Mouse (Mus musculus) forebrain, postnatal 0 days (tissue): ENCODE results near the gene Bcl2l1. TPM values are rescaled to one million over a fixed set of nuclear protein-coding genes. Genes with fewer than 3 reads are reported as not detected.
A peak's percentile ranks its signal among the peaks of the same experiment; 100 is the strongest.

ENCODE experiments used
- ATAC-seq: fragments of 200-750 bp; cut with Nextera tagmentation; 2 replicates; pipeline ENCODE4 v1.8.0; 2017; ENCODE audit warnings: mild to moderate bottlenecking, moderate library complexity
- DNase-seq: peaks from one replicate; pipeline ENCODE4 v3.0.0-alpha.2; 2015
- H3K27ac ChIP-seq: fragments of 300-500 bp; sonication (generic); 2 replicates; pipeline ENCODE4 v1.5.1; 2014; ENCODE audit warnings: low read depth, mild to moderate bottlenecking, antibody characterized with exemption, low read length, moderate library complexity, mixed read lengths
- H3K27me3 ChIP-seq: fragments of 300-500 bp; sonication (generic); 2 replicates; pipeline ENCODE4 v1.6.1; 2014; ENCODE audit warnings: mild to moderate bottlenecking, low read length, mixed read lengths; ENCODE audit not compliant: insufficient read depth
- H3K36me3 ChIP-seq: fragments of 300-500 bp; sonication (generic); 2 replicates; pipeline ENCODE4 v1.6.1; 2014; ENCODE audit warnings: mild to moderate bottlenecking, moderate library complexity; ENCODE audit not compliant: insufficient read depth
- H3K4me1 ChIP-seq: fragments of 300-500 bp; sonication (generic); 2 replicates; pipeline ENCODE4 v1.6.1; 2014; ENCODE audit warnings: antibody characterized with exemption; ENCODE audit not compliant: insufficient read depth
- H3K4me2 ChIP-seq: fragments of 300-500 bp; sonication (generic); 2 replicates; pipeline ENCODE4 v1.6.1; 2014; ENCODE audit warnings: low read depth, mild to moderate bottlenecking, moderate library complexity
- H3K4me3 ChIP-seq: fragments of 300-500 bp; sonication (generic); 2 replicates; pipeline ENCODE4 v1.5.1; 2014; ENCODE audit warnings: low read depth, low read length, mixed read lengths
- H3K9ac ChIP-seq: fragments of 300-500 bp; sonication (generic); 2 replicates; pipeline ENCODE4 v1.6.1; 2014; ENCODE audit warnings: mild to moderate bottlenecking
- H3K9me3 ChIP-seq: fragments of 300-500 bp; sonication (generic); 2 replicates; pipeline ENCODE4 v1.6.1; 2016; ENCODE audit warnings: low read length
- CTCF ChIP-seq: sonication (generic); IDR thresholded peaks from 2 replicates; pipeline ENCODE4 v1.5.1; 2016; ENCODE audit warnings: antibody characterized with exemption, control low read depth, low read depth
- WGBS: fragments of 180-500 bp; shearing (Covaris S2); extraction: QIAGEN DNeasy Blood & Tissue Kit; methylation state at CpG from one replicate; pipeline ENCODE4 v1.1.7; 2014; 5-methylcytosine and 5-hydroxymethylcytosine counted together
- polyA plus RNA-seq: library from polyadenylated mRNA; unstranded; fragments of >200 nt; fragmentation: Nextera tagmentation; extraction: Ambion mirVana; gene quantifications from 2 replicates; pipeline ENCODE4 v1.2.1, GENCODE M21; 2015
- total RNA-seq: library from RNA; depleted of rRNA; stranded (reverse); fragments of >200 nt; gene quantifications from 2 replicates; pipeline ENCODE4 v1.2.3, GENCODE M21; 2014

The Bcl2l1 gene
- total and polyA plus RNA-seq, 2 experiments from 2014 or later, result 157 to 173 TPM

GRCm38 (mm10) chr2:152848466-152848865 is 16.9 kb upstream of the Bcl2l1 start:
- H3K4me2 ChIP-seq, result peak overlapping the region; percentile 78
- WGBS, result 0% methylated on average over 2 of the region's 2 CpGs
- no peaks in the 10 kb centered on the region for H3K27me3 ChIP-seq
- peak overlapping the region; percentile 65 for H3K4me3 ChIP-seq
- DNase-seq (no peak), ATAC-seq (no peak)
- no peaks in the 10 kb centered on the region for H3K36me3 ChIP-seq
- TF ChIP-seq CTCF, result no peak
- H3K27ac ChIP-seq, result no peak overlapping the region
- no peaks in the 10 kb centered on the region for H3K9me3 ChIP-seq
- H3K4me1 ChIP-seq, result no peaks in the 10 kb centered on the region
- H3K9ac ChIP-seq, result no peak overlapping the region

- DNase-seq, result peak; percentile 98
- peak; percentile 99 for ATAC-seq
- no peaks in the 10 kb centered on the region for H3K27me3 ChIP-seq
- no peaks in the 10 kb centered on the region for H3K9me3 ChIP-seq
- TF ChIP-seq CTCF, result peak; percentile 57
- H3K4me3 ChIP-seq, result peak within 1 kb of the TSS; percentile 65
- peak within 1 kb of the TSS; percentile 78 for H3K4me2 ChIP-seq
- under 1% methylated on average over 34 of the region's 34 CpGs for WGBS
- H3K9ac ChIP-seq, result peak within 1 kb of the TSS; percentile 36
- H3K27ac ChIP-seq, result no peak within 1 kb of the TSS
- H3K36me3 ChIP-seq, result no peaks in the 10 kb centered on the region
- no peaks in the 10 kb centered on the region for H3K4me1 ChIP-seq
Measured at GRCm38 (mm10) chr2:152847815-152848302, 16.3 kb upstream of the Bcl2l1 start, which contains the start of gene Tpx2. Gene Tpx2 (plus strand): TSS chr2:152847964.

- Histone ChIP-seq H3K4me1 (no peaks in the 10 kb centered on the region), H3K27me3 (no peaks in the 10 kb centered on the region), H3K4me3 (peak overlapping the region; percentile 65), H3K27ac (no peak overlapping the region), H3K36me3 (no peaks in the 10 kb centered on the region), H3K9ac (peak overlapping the region; percentile 36; the same call in 1 of the 2 replicates), H3K4me2 (peak overlapping the region; percentile 46), H3K9me3 (no peaks in the 10 kb centered on the region)
- DNase-seq, result no peak
- TF ChIP-seq CTCF, result no peak
- no peak; the same call in 1 of the 2 replicates for ATAC-seq
- 13% methylated on average over 3 of the region's 3 CpGs for WGBS
Measured at GRCm38 (mm10) chr2:152847057-152847814, 15.7 kb upstream of the Bcl2l1 start.

- Histone ChIP-seq H3K9me3 (no peaks in the 10 kb centered on the region), H3K36me3 (no peaks in the 10 kb centered on the region), H3K4me2 (no peak overlapping the region), H3K27ac (no peak overlapping the region), H3K4me3 (no peak overlapping the region), H3K4me1 (no peaks in the 10 kb centered on the region), H3K27me3 (no peaks in the 10 kb centered on the region), H3K9ac (no peak overlapping the region)
- TF ChIP-seq CTCF, result no peak
- 77% methylated on average over 3 of the region's 3 CpGs for WGBS
- no peak for ATAC-seq
- no peak for DNase-seq
Measured at GRCm38 (mm10) chr2:152842741-152843140, 11.2 kb upstream of the Bcl2l1 start.

GRCm38 (mm10) chr2:152839256-152839655 is 7.7 kb upstream of the Bcl2l1 start:
- DNase-seq, result no peak
- Histone ChIP-seq H3K4me3 (no peak overlapping the region), H3K27me3 (no peaks in the 10 kb centered on the region), H3K4me1 (no peaks in the 10 kb centered on the region), H3K36me3 (no peaks in the 10 kb centered on the region), H3K4me2 (no peak overlapping the region), H3K9ac (no peak overlapping the region), H3K9me3 (no peaks in the 10 kb centered on the region), H3K27ac (no peak overlapping the region)
- 73% methylated on average over 2 of the region's 2 CpGs for WGBS
- TF ChIP-seq CTCF, result no peak
- no peak for ATAC-seq

GRCm38 (mm10) chr2:152830021-152830921 is 1.3 kb downstream of the Bcl2l1 start:
- TF ChIP-seq CTCF, result peak; percentile 77
- peak overlapping the region; percentile 96 for H3K9ac ChIP-seq
- peaks cover 41% of the 10 kb centered on the region for H3K4me1 ChIP-seq
- no peaks in the 10 kb centered on the region for H3K9me3 ChIP-seq
- no peaks in the 10 kb centered on the region for H3K27me3 ChIP-seq
- H3K27ac ChIP-seq, result peak overlapping the region; percentile 99
- under 1% methylated on average over 31 of the region's 31 CpGs for WGBS
- ATAC-seq (peak; percentile 79), DNase-seq (peak; percentile 91)
- H3K4me3 ChIP-seq, result peak overlapping the region; percentile 93
- no peaks in the 10 kb centered on the region; the same call in none of the 2 replicates for H3K36me3 ChIP-seq
- peak overlapping the region; percentile 85 for H3K4me2 ChIP-seq
